Mouse (Mus musculus) MEL (cell line): ENCODE data around the gene Sfxn4. TPM values are rescaled to one million over a fixed set of nuclear protein-coding genes. Genes with fewer than 3 reads are reported as not detected.

Source experiments
- DNase-seq: peaks from one replicate; pipeline ENCODE4 v3.0.0; 2011; ENCODE audit warnings: low read depth, low spot score
- H3K27ac ChIP-seq: 2 replicates; pipeline ENCODE4 v1.5.1; 2012; ENCODE audit warnings: low read depth, mild to moderate bottlenecking, control low read depth, low read length, moderate library complexity; ENCODE audit not compliant: control insufficient read depth
- H3K27me3 ChIP-seq, 2 experiments: fragments of 150-350 bp in 1 of 2; sonication (generic) in 1 of 2; 2 replicates each; pipeline ENCODE4 v1.6.1; 2012; ENCODE audit warnings: low read length in 2 of 2, mild to moderate bottlenecking in 2 of 2, improper control_type of control experiment in 1 of 2, moderate library complexity in 1 of 2; ENCODE audit not compliant: insufficient read depth in 2 of 2, control insufficient read depth in 1 of 2
- H3K36me3 ChIP-seq, 2 experiments: 2 replicates each; pipeline ENCODE4 v1.6.1; 2012 to 2014; ENCODE audit warnings: low read length in 2 of 2, improper control_type of control experiment in 1 of 2, inconsistent platforms in 1 of 2, mild to moderate bottlenecking in 1 of 2; ENCODE audit not compliant: insufficient read depth in 2 of 2, control insufficient read depth in 1 of 2
- H3K4me1 ChIP-seq, 2 experiments: fragments of 150-350 bp in 1 of 2; sonication (generic) in 1 of 2; 2 replicates each; pipeline ENCODE4 v1.6.1; 2012; ENCODE audit warnings: low read length in 2 of 2, improper control_type of control experiment in 1 of 2, mild to moderate bottlenecking in 1 of 2; ENCODE audit not compliant: insufficient read depth in 2 of 2, control insufficient read depth in 1 of 2
- H3K4me3 ChIP-seq, 2 experiments: fragments of 150-350 bp in 1 of 2; sonication (generic) in 1 of 2; 2 replicates each; pipeline ENCODE4 v1.5.1; 2012; ENCODE audit warnings: low read depth in 2 of 2, low read length in 2 of 2, mild to moderate bottlenecking in 2 of 2, moderate library complexity in 2 of 2, control low read depth in 1 of 2, improper control_type of control experiment in 1 of 2; ENCODE audit not compliant: control insufficient read depth in 1 of 2, insufficient read depth in 1 of 2
- H3K79me2 ChIP-seq: 2 replicates; pipeline ENCODE4 v1.6.1; 2012; ENCODE audit warnings: mild to moderate bottlenecking, low read length, moderate library complexity; ENCODE audit not compliant: control insufficient read depth, poor library complexity, insufficient read depth
- H3K9ac ChIP-seq: 2 replicates; pipeline ENCODE4 v1.6.1; 2012; ENCODE audit warnings: low read depth, mild to moderate bottlenecking, control low read depth, low read length, moderate library complexity; ENCODE audit not compliant: control insufficient read depth, poor library complexity, severe bottlenecking
- H3K9me3 ChIP-seq: fragments of 150-350 bp; sonication (generic); replicated peaks from 2 replicates; pipeline ENCODE4 v1.6.1; 2012; ENCODE audit warnings: mild to moderate bottlenecking, low read length, improper control_type of control experiment, moderate library complexity; ENCODE audit not compliant: insufficient read depth
- BHLHE40 ChIP-seq: IDR thresholded peaks from 2 replicates; pipeline ENCODE4 v1.6.1; 2012; ENCODE audit warnings: low read depth, mild to moderate bottlenecking, inconsistent platforms, low read length, improper control_type of control experiment, borderline replicate concordance
- CTCF ChIP-seq, 3 experiments: IDR thresholded peaks in 2 of 3; conservative IDR thresholded peaks in 1 of 3; 2 replicates each; pipeline ENCODE4 v1.5.1; 2011 to 2012; ENCODE audit warnings: low read length in 3 of 3, low read depth in 2 of 3, mild to moderate bottlenecking in 2 of 3, improper control_type of control experiment in 1 of 3, inconsistent platforms in 1 of 3, mixed read lengths in 1 of 3, moderate library complexity in 1 of 3; ENCODE audit not compliant: control insufficient read depth in 1 of 3, insufficient read depth in 1 of 3, poor library complexity in 1 of 3, severe bottlenecking in 1 of 3
- E2F4 ChIP-seq: IDR thresholded peaks from 2 replicates; pipeline ENCODE4 v1.6.1; 2011; ENCODE audit warnings: low read depth, low read length, improper control_type of control experiment, borderline replicate concordance
- EP300 ChIP-seq, 2 experiments: IDR thresholded peaks; 2 replicates each; pipeline ENCODE4 v1.6.1; 2011; ENCODE audit warnings: improper control_type of control experiment in 2 of 2, low read length in 2 of 2, low read depth in 1 of 2, mild to moderate bottlenecking in 1 of 2
- ETS1 ChIP-seq: IDR thresholded peaks from 2 replicates; pipeline ENCODE4 v1.6.1; 2012; ENCODE audit warnings: low read depth, mild to moderate bottlenecking, inconsistent platforms, low read length, improper control_type of control experiment, moderate library complexity
- GABPA ChIP-seq: IDR thresholded peaks from 2 replicates; pipeline ENCODE4 v1.6.1; 2012; ENCODE audit warnings: low read depth, mild to moderate bottlenecking, inconsistent platforms, low read length, improper control_type of control experiment, moderate library complexity
- GATA1 ChIP-seq: IDR thresholded peaks from 2 replicates; pipeline ENCODE4 v1.6.1; 2011; ENCODE audit warnings: low read depth, low read length, improper control_type of control experiment
- HCFC1 ChIP-seq: IDR thresholded peaks from 2 replicates; pipeline ENCODE4 v1.6.1; 2012; ENCODE audit warnings: low read depth, mild to moderate bottlenecking, inconsistent platforms, low read length, improper control_type of control experiment, moderate library complexity
- JUND ChIP-seq: IDR thresholded peaks from 2 replicates; pipeline ENCODE4 v1.6.1; 2011; ENCODE audit warnings: low read depth, mild to moderate bottlenecking, improper control_type of control experiment, low read length
- KAT2A ChIP-seq: conservative IDR thresholded peaks from 2 replicates; pipeline ENCODE4 v1.6.1; 2012; ENCODE audit warnings: low read depth, low read length, improper control_type of control experiment, inconsistent platforms
- MAX ChIP-seq: IDR thresholded peaks from 2 replicates; pipeline ENCODE4 v1.6.1; 2011; ENCODE audit warnings: low read length, improper control_type of control experiment
- MAZ ChIP-seq: IDR thresholded peaks from 2 replicates; pipeline ENCODE4 v1.6.1; 2012; ENCODE audit warnings: low read depth, mild to moderate bottlenecking, inconsistent platforms, low read length, improper control_type of control experiment
- MEF2A ChIP-seq: IDR thresholded peaks from 2 replicates; pipeline ENCODE4 v1.6.1; 2014; ENCODE audit warnings: low read depth, mild to moderate bottlenecking, inconsistent platforms, low read length, improper control_type of control experiment; ENCODE audit not compliant: poor library complexity, insufficient replicate concordance, severe bottlenecking; ENCODE audit errors: extremely low read depth
- MXI1 ChIP-seq: IDR thresholded peaks from 2 replicates; pipeline ENCODE4 v1.6.1; 2011; ENCODE audit warnings: mild to moderate bottlenecking, low read depth, low read length, improper control_type of control experiment
- MYB ChIP-seq: IDR thresholded peaks from 2 replicates; pipeline ENCODE4 v1.6.1; 2011; ENCODE audit warnings: mild to moderate bottlenecking, low read depth, low read length, improper control_type of control experiment
- MYC ChIP-seq: IDR thresholded peaks from 2 replicates; pipeline ENCODE4 v1.6.1; 2011; ENCODE audit warnings: low read depth, mild to moderate bottlenecking, low read length, improper control_type of control experiment, moderate library complexity
- NRF1 ChIP-seq: IDR thresholded peaks from 2 replicates; pipeline ENCODE4 v1.6.1; 2014; ENCODE audit warnings: low read depth, mild to moderate bottlenecking, inconsistent platforms, low read length, improper control_type of control experiment, moderate library complexity; ENCODE audit not compliant: poor library complexity, insufficient read depth, severe bottlenecking
- POLR2A ChIP-seq, 2 experiments: IDR thresholded peaks; 2 replicates each; pipeline ENCODE4 v1.6.1; 2011 to 2012; ENCODE audit warnings: low read length in 2 of 2, mild to moderate bottlenecking in 2 of 2, control low read depth in 1 of 2, improper control_type of control experiment in 1 of 2, low read depth in 1 of 2, moderate library complexity in 1 of 2; ENCODE audit not compliant: control insufficient read depth in 1 of 2, insufficient read depth in 1 of 2, poor library complexity in 1 of 2
- RAD21 ChIP-seq: IDR thresholded peaks from 2 replicates; pipeline ENCODE4 v1.6.1; 2011; ENCODE audit warnings: mild to moderate bottlenecking, low read depth, low read length, improper control_type of control experiment
- RCOR1 ChIP-seq: IDR thresholded peaks from 2 replicates; pipeline ENCODE4 v1.6.1; 2012; ENCODE audit warnings: low read depth, mild to moderate bottlenecking, inconsistent platforms, low read length, improper control_type of control experiment
- SIN3A ChIP-seq: IDR thresholded peaks from 2 replicates; pipeline ENCODE4 v1.6.1; 2012; ENCODE audit warnings: low read length, improper control_type of control experiment, inconsistent platforms
- SMC3 ChIP-seq: IDR thresholded peaks from 2 replicates; pipeline ENCODE4 v1.6.1; 2011; ENCODE audit warnings: low read depth, low read length, improper control_type of control experiment
- TAL1 ChIP-seq: IDR thresholded peaks from 2 replicates; pipeline ENCODE4 v1.6.1; 2012; ENCODE audit warnings: mild to moderate bottlenecking, inconsistent platforms, low read length, moderate library complexity, mixed read lengths
- TBP ChIP-seq: IDR thresholded peaks from 2 replicates; pipeline ENCODE4 v1.8.0; 2011; ENCODE audit warnings: low read depth, low read length, improper control_type of control experiment
- UBTF ChIP-seq: IDR thresholded peaks from 2 replicates; pipeline ENCODE4 v1.6.1; 2012; ENCODE audit warnings: low read depth, mild to moderate bottlenecking, inconsistent platforms, low read length, improper control_type of control experiment, moderate library complexity, borderline replicate concordance; ENCODE audit not compliant: insufficient read depth
- USF1 ChIP-seq: IDR thresholded peaks from 2 replicates; pipeline ENCODE4 v1.6.1; 2014; ENCODE audit warnings: low read depth, mild to moderate bottlenecking, inconsistent platforms, low read length, improper control_type of control experiment, moderate library complexity
- USF2 ChIP-seq, 2 experiments: IDR thresholded peaks; 2 replicates each; pipeline ENCODE4 v1.6.1; 2011 to 2012; ENCODE audit warnings: improper control_type of control experiment in 2 of 2, low read length in 2 of 2, borderline replicate concordance in 1 of 2, inconsistent platforms in 1 of 2, low read depth in 1 of 2, mild to moderate bottlenecking in 1 of 2; ENCODE audit not compliant: insufficient read depth in 1 of 2
- ZC3H11A ChIP-seq: IDR thresholded peaks from 2 replicates; pipeline ENCODE4 v1.6.1; 2012; ENCODE audit warnings: low read depth, mild to moderate bottlenecking, inconsistent platforms, low read length, improper control_type of control experiment
- ZMIZ1 ChIP-seq: IDR thresholded peaks from 2 replicates; pipeline ENCODE4 v1.6.1; 2012; ENCODE audit warnings: low read depth, mild to moderate bottlenecking, inconsistent platforms, low read length, improper control_type of control experiment, moderate library complexity
- polyA plus RNA-seq, 2 experiments: library from polyadenylated mRNA; stranded (reverse) in 1 of 2; unstranded in 1 of 2; fragments of >175 nt in 1 of 2; fragments of >200 nt in 1 of 2; gene quantifications; 2 replicates each; pipeline versions ENCODE4 v1.2.1 to v1.2.4; 2012; ENCODE audit warnings: low replicate concordance in 2 of 2, low read depth in 1 of 2; ENCODE audit not compliant: insufficient read length in 2 of 2, insufficient read depth in 1 of 2, missing spikeins in 1 of 2
- total RNA-seq: library from RNA; depleted of rRNA; stranded (reverse); fragments of 300-350 nt; gene quantifications from 2 replicates; pipeline ENCODE4 v1.2.3, GENCODE M21; 2012

Sfxn4 gene
- total and polyA plus RNA-seq, 3 experiments: 1.3 to 9.3 TPM; not detected in 1

DNA sequence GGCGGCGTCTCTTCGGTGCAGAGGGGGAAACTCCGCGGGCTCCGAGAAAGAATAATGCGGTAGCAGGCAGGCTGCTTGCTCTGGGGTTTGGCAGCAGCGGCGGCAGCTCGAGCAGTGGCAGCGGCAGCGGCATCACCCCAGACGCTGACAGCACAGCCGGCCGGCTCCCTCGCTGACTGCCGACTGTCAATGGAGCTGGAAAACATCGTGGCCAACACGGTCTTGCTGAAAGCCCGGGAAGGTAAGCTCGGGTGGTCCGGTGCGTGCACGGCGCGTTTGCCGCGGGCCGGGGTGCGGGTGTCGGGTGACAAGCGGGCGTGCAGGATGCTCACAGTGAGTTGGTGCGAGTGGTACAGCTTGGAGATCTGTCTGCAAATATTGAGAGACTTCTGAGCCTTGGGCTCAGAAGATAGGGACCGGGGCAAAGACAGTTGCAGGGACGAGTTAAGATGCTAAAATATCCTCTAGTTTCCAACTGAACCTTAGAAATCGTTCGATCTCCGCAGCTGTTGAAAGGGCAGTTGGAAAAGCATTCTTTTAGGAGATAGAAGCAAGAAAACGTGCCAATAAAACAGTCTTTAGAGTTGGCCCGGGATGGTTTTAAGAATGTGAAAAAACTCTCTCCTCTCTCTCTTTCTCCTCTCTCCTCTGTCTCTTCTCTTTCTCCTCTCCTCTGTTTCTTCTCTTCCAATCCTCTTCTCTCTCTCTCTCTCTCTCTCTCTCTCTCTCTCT lies 29.3 kb upstream of the Sfxn4 start:
- Histone ChIP-seq H3K79me2 (peaks cover 2% of the 10 kb centered on the region; the same call in 1 of the 2 replicates), H3K27ac (peak overlapping the region; percentile 41), H3K36me3 (peaks cover 0 to 42% of the 10 kb centered on the region in 2 experiments; a peak in 2 of 4 replicates), H3K4me1 (peaks cover 27 to 28% of the 10 kb centered on the region in 2 experiments), H3K9me3 (no peaks in the 10 kb centered on the region), H3K4me3 (peak overlapping the region; percentile 89 to 90), H3K9ac (peak overlapping the region; percentile 78), H3K27me3 (no peaks in the 10 kb centered on the region)
- DNase-seq: peak; percentile 79
- TF ChIP-seq GABPA (no peak), BHLHE40 (peak; percentile 39; the same call in 1 of the 2 replicates), MAZ (no peak), USF2 (IDR thresholded peaks at IDR 0.05; ENCODE audit: borderline replicate concordance in 1 of 2, insufficient read depth in 1 of 2, low read depth in 1 of 2, low read length in 2 of 2) (no peak), UBTF (no peak), JUND (peak; percentile 78; the same call in 1 of the 2 replicates), ZC3H11A (no peak), POLR2A (IDR thresholded peaks at IDR 0.05; ENCODE audit: control insufficient read depth in 1 of 2, insufficient read depth in 1 of 2, low read depth in 1 of 2, low read length in 2 of 2, poor library complexity in 1 of 2) (no peak), TBP (0 out of 2 replicates have a peak, but pooled peaks have one; percentile 19), NRF1 (no peak), RAD21 (no peak), HCFC1 (no peak), MYB (no peak), SIN3A (no peak), MAX (no peak), ETS1 (no peak), E2F4 (no peak), MXI1 (no peak; the same call in none of the 2 replicates), TAL1 (no peak), EP300 (IDR thresholded peaks at IDR 0.05; ENCODE audit: low read depth in 1 of 2, low read length in 2 of 2) (peak in 1 of 2 experiments; percentile 15; a peak in 2 of 4 replicates), ZMIZ1 (no peak), GATA1 (no peak), MEF2A (no peak), USF1 (no peak), RCOR1 (0 out of 2 replicates have a peak, but pooled peaks have one; percentile 7), SMC3 (no peak), CTCF (IDR thresholded peaks at IDR 0.05 in 2 of 3, conservative IDR thresholded peaks at IDR 0.05 in 1 of 3; ENCODE audit: control insufficient read depth in 1 of 3, insufficient read depth in 1 of 3, low read depth in 2 of 3, low read length in 3 of 3, poor library complexity in 1 of 3, severe bottlenecking in 1 of 3) (no peak), KAT2A (no peak), MYC (no peak)
